Mouse (Mus musculus): ENCODE measurements around the gene E330021D16Rik.
"Not testable (repeated sequence)": the region's sequence is repeated elsewhere in the genome, so short reads cannot be mapped to it uniquely, and the experiment has no call there.

Gene E330021D16Rik

GRCm38 (mm10) chr6:136415133-136415775, at the start of gene E330021D16Rik:
Gene E330021D16Rik (minus strand): TSS chr6:136415569.
- DNase-seq, result no peak

GRCm38 (mm10) chr6:136465021-136465420, 49.7 kb upstream of the E330021D16Rik start:
- DNase-seq, result peak; percentile 43

GRCm38 (mm10) chr6:136464121-136464621, 48.8 kb upstream of the E330021D16Rik start:
- DNase-seq, result no peak

DNA sequence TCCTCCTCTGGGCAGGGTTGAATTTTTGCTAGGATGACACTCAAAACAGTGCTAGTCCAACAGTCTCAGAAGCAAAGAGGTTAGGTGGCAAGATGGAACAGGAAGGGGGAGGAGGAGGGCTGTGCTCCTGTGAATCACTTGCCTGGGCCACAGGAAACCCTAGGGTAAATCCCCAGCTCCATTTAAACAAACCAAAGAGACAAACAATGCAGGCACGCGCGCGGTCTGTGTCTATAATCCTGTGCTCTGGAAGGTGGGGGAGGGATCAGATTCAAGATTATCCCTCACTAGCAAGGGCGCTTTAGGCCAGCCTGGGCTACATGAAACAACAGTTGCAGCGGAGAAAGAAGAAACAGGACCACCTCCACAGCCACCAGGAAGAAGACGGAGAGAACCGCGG, 48.1 kb upstream of the E330021D16Rik start:
- no peak for DNase-seq

GRCm38 (mm10) chr6:136459156-136459555, 43.8 kb upstream of the E330021D16Rik start:
- DNase-seq, result no peak

DNA sequence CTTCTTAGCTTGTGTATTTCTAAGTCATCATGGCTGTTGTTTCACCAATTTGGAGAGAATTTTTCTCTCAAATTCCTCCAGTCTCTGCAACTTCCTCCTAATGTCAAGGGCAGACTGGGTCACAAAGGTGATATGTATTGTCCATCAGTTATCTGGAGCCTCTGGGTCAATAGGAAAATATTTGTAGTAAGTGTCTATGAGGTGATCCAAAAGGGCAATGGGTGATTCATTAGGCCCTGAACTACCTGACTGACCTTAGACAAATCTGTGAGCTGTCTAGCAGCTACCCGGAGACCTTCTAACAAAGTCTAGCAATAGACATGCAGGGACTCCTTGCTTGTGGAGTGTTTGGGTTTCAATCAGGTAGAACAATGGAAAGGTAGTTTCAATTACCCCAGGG, 40.9 kb upstream of the E330021D16Rik start:
- DNase-seq, result no peak

DNA sequence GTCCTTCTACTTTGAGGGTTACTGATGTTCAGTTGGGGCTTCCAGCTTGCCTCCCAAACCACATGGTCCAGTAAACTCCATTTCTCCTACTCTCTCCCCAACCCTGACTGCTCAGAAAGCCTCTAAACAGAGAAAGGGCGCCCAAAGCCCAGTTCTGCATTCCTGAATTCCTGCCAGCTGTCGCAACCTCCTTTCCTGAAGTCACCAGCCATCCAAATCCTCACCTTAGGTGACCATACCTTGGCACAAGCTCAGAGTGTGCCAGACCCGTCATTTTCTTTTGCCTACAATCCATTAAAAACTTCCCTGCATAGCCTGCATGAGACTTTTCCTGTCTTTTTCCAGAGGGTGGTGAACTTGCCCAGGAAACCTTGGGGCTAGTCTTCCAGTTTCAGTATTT, 40.3 kb upstream of the E330021D16Rik start:
- DNase-seq, result no peak

GRCm38 (mm10) chr6:136452623-136453022, 37.3 kb upstream of the E330021D16Rik start:
- DNase-seq, result no peak

- DNase-seq, result no peak
Measured at GRCm38 (mm10) chr6:136450863-136451262, 35.5 kb upstream of the E330021D16Rik start.

GRCm38 (mm10) chr6:136449930-136450329, 34.6 kb upstream of the E330021D16Rik start:
- no peak for DNase-seq

- no peak for DNase-seq
Measured at GRCm38 (mm10) chr6:136449270-136449692, 33.9 kb upstream of the E330021D16Rik start.

GRCm38 (mm10) chr6:136439205-136439604, 23.8 kb upstream of the E330021D16Rik start:
- not testable (repeated sequence) for DNase-seq

GRCm38 (mm10) chr6:136436151-136436550, 20.8 kb upstream of the E330021D16Rik start:
- DNase-seq, result not testable (repeated sequence)

DNA sequence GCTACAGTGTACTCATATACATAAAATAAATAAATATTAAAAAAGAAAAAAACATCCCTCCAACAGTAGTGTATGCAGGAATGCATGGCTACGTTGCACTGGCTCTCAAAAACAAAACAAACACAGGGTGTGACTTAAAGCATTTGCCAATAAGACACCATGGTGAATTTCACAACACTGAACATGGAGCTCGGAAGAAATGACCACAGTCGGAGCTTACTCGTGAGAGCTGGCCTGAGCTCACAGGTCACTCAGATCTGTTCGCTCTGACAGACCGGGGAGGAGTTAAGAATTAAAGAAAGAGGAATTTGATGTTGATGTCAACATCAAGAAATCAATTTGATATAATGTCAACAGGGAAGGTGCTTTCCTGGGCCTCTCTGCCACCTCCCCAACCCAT, 18.2 kb upstream of the E330021D16Rik start:
- DNase-seq, result no peak

- DNase-seq, result no peak
Measured at GRCm38 (mm10) chr6:136431896-136432248, 16.5 kb upstream of the E330021D16Rik start.

DNA sequence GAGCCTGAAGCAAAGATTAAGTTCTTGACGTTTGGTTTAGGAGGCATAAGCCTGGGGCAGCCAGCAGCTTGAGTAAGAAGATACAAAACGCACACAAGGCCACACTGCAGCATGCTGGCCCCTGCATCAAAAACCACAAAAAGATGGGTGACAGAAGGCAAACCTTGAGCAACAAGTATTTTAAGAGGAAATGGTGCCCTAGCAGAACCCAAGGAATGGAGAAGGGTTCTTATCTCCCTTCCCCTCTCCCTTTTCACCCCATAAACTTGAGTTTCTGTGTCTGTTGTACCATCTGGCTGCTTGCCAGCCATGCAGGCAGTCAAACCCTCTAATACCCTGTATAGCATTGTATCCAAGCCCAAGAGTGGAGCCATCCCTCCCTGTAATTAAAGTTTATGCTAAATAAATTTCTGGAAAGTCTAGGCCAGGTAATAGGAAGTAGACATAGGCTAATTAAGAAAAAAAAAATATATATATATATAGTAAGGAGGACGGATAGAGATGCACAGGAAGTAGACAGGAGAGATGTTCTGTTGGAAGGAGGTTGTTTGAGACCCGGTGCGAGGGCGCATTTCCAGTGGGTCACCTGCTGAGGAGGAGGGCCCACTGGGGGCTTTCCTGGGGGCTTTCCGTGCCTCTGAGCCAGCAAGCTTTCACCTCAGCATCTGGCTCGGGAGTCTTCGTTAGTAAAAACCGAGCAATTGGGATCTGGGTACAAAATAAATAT, 16.0 kb upstream of the E330021D16Rik start:
- peak; percentile 27 for DNase-seq

- no peak for DNase-seq
Measured at GRCm38 (mm10) chr6:136429441-136429840, 14.1 kb upstream of the E330021D16Rik start.

DNA sequence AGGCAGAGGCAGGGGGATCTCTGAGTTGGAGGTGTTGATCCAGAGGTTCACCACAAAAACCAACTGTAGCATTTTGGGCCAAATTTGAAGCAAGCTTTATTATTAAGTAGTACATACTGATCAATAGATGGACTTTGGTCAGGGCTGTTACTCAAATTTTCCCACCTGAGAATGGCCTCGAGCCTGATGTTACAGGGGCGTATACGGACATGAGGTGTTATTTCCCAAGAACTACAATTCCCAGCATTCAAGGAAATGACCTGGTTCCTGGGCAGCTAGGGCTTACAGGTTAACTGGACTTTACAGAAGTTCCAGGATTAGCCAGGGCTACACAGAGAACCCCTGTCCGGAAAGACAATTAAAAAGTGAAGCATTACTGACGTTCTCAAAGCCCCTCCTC, 13.0 kb upstream of the E330021D16Rik start:
- no peak for DNase-seq

GRCm38 (mm10) chr6:136427240-136427639, 11.9 kb upstream of the E330021D16Rik start:
- no peak for DNase-seq

DNA sequence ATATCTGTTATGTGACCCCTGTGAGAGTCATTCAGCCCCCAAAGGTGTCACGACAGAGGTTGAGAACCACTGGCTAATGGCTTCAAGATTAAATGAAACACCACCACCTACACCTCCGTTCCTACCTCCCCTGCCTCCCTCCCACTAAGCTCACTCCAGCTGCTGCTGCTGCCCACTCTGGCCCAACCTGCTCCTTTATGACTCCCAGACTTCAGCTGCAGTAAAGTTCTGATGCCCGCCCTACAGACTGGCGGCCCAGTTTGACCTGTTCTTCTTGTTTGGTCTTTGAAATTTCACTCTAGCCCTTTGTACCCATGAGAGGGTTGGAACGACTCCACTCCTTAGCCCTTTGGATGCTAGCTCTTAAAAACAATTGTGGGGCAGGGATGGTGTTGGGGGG, 10.6 kb upstream of the E330021D16Rik start:
- DNase-seq, result no peak

GRCm38 (mm10) chr6:136424166-136424565, 8.8 kb upstream of the E330021D16Rik start:
- DNase-seq, result no peak

DNA sequence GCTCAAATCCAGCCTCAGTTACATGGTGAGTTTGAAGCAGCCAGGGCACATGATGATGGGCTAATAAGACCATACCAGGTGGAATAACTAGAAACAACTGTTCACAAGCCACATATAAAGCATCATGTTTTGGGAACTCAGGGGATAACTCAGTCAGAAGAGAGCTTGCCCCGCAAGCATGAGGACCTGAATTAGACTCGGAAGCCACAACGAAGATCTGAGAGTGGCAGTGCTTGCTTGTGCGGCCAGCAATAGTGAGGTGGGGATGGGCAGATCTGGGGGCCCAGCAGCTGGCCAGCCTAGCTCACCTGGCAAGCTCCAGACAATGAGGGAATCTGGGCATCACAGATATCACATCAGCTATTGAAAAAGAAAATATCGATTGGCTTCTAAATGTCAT, 7.8 kb upstream of the E330021D16Rik start:
- no peak for DNase-seq

GRCm38 (mm10) chr6:136422084-136422853, 6.9 kb upstream of the E330021D16Rik start:
- DNase-seq, result peak; percentile 75

- peak; percentile 30 for DNase-seq
Measured at GRCm38 (mm10) chr6:136421059-136421458, 5.7 kb upstream of the E330021D16Rik start.

All from retina, postnatal 1 day (tissue).